Mouse (Mus musculus): ENCODE measurements around the gene Gm42715.

Gene Gm42715

DNA sequence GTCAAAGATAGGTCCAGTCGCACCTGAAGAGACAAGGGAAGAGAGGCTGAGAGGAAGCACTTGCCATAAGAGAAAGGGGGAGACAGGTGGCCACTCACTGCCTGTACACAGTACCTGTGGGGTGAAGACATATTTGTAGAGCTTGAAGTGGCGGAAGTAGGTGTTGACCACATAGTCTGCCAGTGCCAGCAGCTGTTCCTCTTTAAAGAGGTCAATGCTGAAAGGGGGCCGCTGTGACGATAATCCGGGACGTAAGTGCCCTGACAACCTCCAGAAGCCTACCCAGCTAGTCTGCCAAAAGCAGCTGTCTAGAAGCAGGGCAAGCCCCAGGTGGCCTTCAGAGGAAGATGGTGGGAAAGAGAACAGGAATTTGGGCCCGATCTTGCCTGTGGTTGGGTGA is 65.6 kb downstream of the Gm42715 start:
- no peak for DNase-seq (ENCODE audit: low spot score)

DNA sequence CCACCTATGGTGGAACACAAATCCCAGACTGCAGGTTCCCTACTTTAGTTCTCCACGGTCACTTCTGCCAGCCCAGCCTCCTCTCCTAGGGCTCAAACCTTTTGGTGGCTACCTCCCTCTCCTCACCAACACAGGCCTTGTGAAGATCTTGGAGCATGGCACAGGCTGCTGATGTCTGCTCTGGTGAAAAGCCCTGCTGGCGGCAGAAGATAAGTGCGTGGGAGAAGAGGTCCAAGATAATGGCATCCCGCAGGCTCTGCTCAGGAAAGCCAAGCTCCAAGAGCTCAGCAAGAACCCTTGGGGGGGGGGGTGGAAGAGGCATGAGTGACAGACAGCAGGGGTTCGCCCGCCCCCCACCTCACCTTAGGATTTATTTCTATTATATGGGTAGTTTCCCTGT is 66.8 kb downstream of the Gm42715 start:
- DNase-seq (ENCODE audit: low spot score), result no peak

DNA sequence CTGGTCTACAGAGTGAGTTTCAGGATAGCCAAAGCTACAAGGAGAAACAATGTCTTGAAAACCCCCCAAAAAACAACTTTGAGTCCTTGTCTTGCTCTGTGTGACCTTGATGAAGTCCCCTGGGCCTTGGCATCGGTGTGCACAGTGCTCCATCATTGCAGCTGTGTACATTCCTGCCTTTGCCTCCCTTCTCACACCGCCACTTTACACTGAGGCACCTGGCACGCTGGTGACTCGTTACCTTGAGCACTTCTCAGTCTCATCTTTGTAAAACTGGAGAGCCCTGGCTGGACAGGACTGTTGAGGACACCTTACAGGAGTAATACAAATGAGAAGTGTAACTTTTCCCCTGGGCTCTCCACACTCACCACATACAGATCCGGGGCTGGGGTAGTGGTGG is 67.8 kb downstream of the Gm42715 start:
- peak; percentile 15 for DNase-seq (ENCODE audit: low spot score)

DNA sequence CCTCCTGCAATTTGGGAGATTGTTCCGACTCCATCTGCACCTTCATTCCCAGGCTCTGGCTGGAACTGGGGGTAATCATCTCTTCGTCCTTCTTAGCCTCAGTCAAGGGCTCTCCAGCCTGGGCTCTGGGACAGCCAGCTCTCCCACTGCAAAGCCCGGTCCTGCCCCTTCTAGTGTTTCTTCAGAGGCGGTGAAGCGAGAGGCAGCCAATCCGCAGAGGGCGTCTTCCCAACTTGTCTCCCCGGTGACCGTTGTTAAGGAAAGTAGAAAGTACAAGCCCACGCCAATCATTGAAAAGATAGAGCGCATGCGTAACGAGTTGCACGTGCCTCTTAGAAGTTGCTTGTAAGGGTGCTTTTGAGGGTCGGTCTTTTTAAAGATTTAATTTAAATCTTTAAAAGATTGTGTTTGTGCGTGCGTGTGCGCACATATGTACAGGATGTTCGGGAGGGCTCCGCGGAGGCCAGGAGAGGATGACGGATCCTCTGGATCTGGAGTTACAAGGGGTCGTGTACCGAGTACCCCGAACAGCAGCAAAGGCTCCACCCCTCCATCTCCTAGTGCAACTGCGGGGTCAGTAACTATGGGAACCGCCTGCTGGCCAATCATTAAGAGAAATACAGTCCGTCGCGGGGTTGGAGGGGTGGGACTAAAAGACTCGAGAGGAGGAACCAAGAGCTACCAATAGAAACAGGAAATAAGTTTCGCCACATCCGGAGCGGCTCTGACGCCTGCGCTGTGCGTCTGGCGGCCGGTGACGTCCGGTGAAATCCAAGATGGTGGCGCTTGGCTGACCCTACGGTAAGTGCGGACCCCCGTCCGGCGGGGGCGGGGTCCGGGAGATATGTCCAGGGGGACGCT is 68.9 kb downstream of the Gm42715 start, which contains the start of the genes Ccdc189 and Rnf40:
Ccdc189 (minus strand) TSS at position 585 of the 861 bp plus-strand sequence.
Rnf40 (plus strand) TSS at position 757 of the 861 bp plus-strand sequence.
- DNase-seq (ENCODE audit: low spot score), result peak; percentile 98

GRCm38 (mm10) chr7:127588901-127589300 is 69.5 kb downstream of the Gm42715 start:
- DNase-seq (ENCODE audit: low spot score), result no peak

- no peak for DNase-seq (ENCODE audit: low spot score)
Observed at GRCm38 (mm10) chr7:127589637-127590036, 70.3 kb downstream of the Gm42715 start.

- no peak for DNase-seq (ENCODE audit: low spot score)
Observed at GRCm38 (mm10) chr7:127591108-127591507, 71.7 kb downstream of the Gm42715 start.

GRCm38 (mm10) chr7:127592575-127592974 is 73.2 kb downstream of the Gm42715 start:
- no peak for DNase-seq (ENCODE audit: low spot score)

DNA sequence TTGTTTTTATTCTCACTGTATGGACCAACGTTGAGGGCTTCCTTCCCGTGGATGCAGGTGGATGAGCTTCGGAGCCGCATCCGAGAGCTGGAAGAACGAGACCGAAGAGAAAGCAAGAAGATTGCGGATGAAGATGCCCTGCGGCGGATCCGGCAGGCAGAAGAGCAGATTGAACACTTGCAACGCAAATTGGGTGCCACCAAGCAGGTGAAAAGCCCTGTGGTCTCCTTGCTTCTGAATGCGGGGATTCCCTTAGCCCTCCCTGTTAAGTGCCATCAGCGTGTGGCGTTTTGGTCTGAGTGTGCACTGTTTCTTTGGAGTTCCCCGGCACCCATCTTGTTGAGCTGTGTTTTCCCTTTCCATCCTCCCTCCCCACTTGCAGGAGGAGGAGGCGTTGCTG is 77.4 kb downstream of the Gm42715 start:
- DNase-seq (ENCODE audit: low spot score), result no peak

DNA sequence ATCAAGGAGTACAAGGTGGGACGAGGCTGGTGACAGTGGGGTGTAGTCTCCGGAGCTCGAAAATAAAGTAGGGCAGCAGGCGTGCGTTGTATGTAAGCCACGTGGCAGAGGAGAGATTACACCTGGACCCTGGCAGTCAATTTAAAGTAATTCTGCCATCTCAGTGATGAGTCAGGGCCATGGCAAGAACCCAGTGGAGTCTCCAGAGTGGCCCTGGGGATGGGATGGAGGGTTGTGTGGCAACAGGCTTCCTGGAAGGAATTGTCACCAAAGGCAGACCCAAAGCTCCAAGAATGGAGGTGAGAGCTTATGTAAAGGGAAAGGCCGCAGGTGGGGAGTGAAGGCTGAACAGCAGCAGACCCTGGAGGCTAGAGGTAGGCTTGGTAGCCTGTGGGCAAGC is 81.2 kb downstream of the Gm42715 start:
- no peak for DNase-seq (ENCODE audit: low spot score)

DNA sequence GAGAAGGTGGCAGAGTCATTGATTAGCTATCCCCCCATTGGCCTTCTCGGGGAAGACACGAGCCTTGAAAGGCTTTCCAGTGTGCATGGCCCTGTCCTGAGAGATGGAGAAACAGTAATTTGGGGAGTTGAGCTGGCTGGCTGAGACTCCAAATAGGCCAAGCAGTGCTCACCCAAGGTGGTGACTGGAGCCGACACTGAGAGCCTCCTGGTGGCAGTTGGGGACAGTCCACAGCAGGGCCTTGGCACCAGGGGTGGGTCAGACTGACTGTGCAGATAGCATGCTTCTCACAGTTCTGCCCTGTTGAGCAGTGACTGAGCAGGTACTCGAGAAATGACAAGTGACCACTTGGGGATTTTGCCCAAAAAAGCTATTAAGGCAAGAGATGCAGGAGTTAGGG is 82.4 kb downstream of the Gm42715 start:
- DNase-seq (ENCODE audit: low spot score), result no peak

DNA sequence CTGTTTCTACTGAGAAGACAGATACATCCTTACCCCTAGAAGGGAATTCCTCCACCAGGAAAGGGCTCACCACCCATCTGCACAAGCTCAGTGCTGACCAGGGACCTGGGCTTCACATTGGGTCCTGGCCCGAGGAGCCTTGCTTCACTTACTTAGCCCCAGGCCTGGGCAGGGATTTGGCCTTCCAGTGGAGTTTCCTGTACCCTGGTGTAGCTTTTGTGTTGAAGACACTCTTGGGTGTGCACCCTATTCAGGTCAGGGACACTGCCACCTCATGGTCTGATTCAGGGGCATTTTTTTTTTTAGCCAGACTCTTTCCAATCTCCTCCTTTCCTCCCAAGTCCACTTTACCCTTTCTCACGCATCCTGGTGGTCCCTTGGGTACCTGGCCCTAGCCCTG is 83.5 kb downstream of the Gm42715 start:
- no peak for DNase-seq (ENCODE audit: low spot score)

- DNase-seq (ENCODE audit: low spot score), result no peak
Observed at GRCm38 (mm10) chr7:127604256-127604655, 84.9 kb downstream of the Gm42715 start.

DNA sequence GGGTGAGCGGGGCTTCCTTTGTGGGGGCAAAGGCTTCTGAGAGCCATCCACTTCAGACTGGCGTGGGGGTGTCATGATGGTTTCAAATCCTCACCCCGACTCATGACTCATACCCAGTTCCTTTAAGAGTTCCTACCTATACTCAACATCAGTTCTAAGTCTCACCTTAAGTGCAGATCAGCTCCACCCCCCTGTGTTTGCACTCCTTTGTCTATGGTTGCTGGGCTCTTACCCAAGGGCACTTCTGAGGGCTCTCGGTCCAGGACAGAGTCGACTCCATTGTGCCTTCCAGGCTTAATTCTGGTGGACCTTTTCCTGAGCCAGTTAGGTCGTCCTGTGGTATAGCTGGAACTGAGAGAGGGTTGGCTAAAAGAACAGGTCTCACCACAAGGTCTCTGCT is 87.8 kb downstream of the Gm42715 start:
- no peak for DNase-seq (ENCODE audit: low spot score)

DNA sequence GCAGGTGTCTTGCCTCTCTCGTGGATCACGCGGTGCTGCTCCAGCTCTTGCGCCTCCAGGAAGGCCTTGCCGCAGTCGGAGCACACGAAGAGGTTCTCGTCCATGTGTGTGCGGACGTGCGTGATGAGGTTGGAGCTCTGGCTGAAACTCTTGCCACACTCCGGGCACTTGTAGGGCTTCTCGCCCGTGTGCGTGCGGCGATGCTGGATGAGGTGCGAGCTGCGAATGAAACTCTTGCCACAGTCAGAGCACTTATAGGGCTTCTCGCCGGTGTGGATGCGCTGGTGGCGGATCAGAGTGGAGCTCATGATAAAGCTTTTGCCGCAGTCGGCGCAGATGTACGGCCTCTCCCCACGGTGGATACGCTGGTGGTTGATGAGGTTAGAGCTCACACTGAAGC is 91.6 kb downstream of the Gm42715 start:
- DNase-seq (ENCODE audit: low spot score), result no peak

- no peak for DNase-seq (ENCODE audit: low spot score)
Observed at GRCm38 (mm10) chr7:127611561-127611960, 92.2 kb downstream of the Gm42715 start.

GRCm38 (mm10) chr7:127613501-127613900 is 94.1 kb downstream of the Gm42715 start:
- no peak for DNase-seq (ENCODE audit: low spot score)

- DNase-seq (ENCODE audit: low spot score), result no peak
Observed at GRCm38 (mm10) chr7:127614091-127614490, 94.7 kb downstream of the Gm42715 start.

DNA sequence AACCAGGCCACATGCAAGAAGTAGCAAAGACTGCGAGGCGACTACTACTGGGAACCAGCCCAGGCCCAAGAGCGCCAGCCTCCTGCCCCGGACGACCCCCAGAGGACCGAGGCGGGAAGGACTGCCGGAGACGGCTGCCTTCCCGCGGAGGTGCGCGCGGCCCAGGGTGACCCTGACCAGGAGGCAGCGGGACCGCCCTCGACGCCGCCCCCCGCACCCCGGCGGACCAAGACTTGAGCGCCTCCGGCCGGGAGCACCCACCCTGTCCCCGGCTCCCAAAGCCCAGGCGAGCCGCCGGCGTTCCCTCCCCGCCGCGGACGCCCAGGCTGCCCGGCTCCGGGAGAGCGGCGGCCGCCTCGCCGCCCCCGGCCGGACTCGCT is 95.1 kb downstream of the Gm42715 start:
- peak; percentile 77 for DNase-seq (ENCODE audit: low spot score)

DNA sequence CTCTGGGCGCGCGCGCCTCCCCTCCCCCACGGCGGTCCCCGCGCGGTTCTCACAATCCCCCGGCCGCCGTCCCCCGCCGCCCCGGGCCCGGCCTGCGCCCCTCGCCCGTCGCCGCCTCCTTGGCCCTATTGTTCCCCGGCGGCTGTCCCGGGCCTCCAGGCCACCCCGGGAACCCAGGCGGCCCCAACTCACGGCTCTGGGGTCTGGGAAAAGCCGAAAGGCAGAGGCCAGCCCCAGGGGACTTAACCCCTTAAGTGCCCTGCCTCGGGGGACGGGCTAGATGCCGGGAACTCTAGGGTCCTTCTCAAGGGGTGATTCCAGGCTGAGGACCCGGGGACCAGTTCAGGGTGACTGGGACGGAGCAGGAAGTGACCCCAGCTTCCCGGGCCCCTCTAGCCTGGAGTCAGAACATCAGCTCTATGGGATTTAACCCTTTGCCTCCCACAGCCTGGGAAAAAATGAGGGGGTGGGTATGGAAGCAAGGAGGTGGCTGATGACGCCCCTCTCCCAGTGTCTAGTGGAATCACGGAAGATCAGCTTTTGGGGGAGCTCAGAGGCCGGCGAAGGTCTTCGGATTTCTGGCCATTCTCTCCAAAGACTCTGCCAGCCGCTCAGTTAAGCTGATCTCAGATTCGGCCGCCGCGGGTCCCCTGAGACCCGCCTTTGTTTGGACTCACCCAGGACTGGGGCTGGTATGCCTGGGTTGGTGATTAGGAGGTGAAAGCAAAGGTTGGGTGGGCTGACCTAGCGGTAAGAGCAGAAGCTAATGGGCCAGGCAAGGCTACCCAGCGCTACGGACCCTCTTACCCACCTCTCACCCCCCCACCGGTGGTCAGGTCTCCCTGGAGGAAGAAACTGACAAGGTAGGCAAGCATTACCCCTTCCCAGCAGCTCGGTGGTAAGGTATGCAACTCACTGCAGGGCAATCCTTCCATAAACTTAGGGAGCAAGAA is 95.8 kb downstream of the Gm42715 start, which contains the start of gene Zfp629:
Zfp629 (minus strand) TSS at position 907 of the 953 bp plus-strand sequence.
- peak; percentile 90 for DNase-seq (ENCODE audit: low spot score)

DNA sequence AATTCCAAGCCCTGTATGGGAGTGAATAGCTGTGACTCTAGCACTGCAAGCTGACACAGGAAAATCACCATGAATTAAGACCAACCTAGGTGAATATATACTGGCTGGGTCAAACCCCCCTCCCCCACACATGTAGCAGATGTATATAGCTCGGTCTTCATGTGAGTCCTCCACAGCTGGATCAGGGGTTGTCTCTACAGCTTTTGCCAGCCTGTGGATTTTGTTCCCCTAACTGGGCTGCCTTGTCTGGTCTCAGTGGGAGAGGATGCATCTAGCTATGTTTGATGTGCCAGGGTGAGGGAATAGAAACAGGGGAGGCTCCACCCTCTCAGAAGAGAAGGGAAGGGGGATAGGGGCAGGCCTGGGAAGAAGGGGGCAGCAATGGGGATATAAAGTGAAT is 97.0 kb downstream of the Gm42715 start:
- DNase-seq (ENCODE audit: low spot score), result no peak
